ENCODE assay signal across 15 mouse cellular contexts in genomic region chr12:82334550-82334949, GRCm38 (mm10).
DNase-seq lines count a peak whose midpoint lies in the region; ATAC-seq and TF ChIP-seq lines count a peak whose summit lies in the region.
"Had no signal": no experiment of that assay in that cellular context is flagged by ENCODE, and none has a peak within 500 bp of the region (broad histone marks: within the 10 kb centered on the region; RNA-seq: fewer than 3 reads in every experiment).

No protein-coding gene starts in this region.

- H3K9ac ChIP-seq in forebrain, embryonic 12.5 days, result no peak overlapping the region
- H3K9ac ChIP-seq in midbrain, embryonic 15.5 days, result no peak overlapping the region
- H3K9ac ChIP-seq: heart, embryonic 12.5 days; liver, embryonic 14.5 days had no signal

- no peak for TF ChIP-seq CTCF in left cerebral cortex, adult 2 months (IDR thresholded peaks at IDR 0.05)

- H3K4me3 ChIP-seq in left cerebral cortex, adult 2 months, result no peak overlapping the region
- H3K4me3 ChIP-seq in forebrain, embryonic 12.5 days (replicated peaks), result no peak overlapping the region
- H3K4me3 ChIP-seq in midbrain, embryonic 15.5 days, result no peak overlapping the region
- H3K4me3 ChIP-seq: heart, embryonic 12.5 days had no signal

- ATAC-seq in forebrain, embryonic 12.5 days (ENCODE audit: low FRiP score), result no peak
- no peak for ATAC-seq in midbrain, embryonic 15.5 days (replicated peaks)

- H3K4me2 ChIP-seq in forebrain, embryonic 12.5 days, result no peak overlapping the region
- no peak overlapping the region for H3K4me2 ChIP-seq in midbrain, embryonic 15.5 days
- H3K4me2 ChIP-seq: heart, embryonic 12.5 days had no signal

- H3K4me1 ChIP-seq in forebrain, embryonic 12.5 days, result peaks cover 35% of the 10 kb centered on the region
- H3K4me1 ChIP-seq in midbrain, embryonic 15.5 days, result peaks cover 21% of the 10 kb centered on the region

- no peaks in the 10 kb centered on the region for H3K27me3 ChIP-seq in forebrain, embryonic 12.5 days
- no peaks in the 10 kb centered on the region for H3K27me3 ChIP-seq in midbrain, embryonic 15.5 days (replicated peaks)
- H3K27me3 ChIP-seq: heart, embryonic 12.5 days had no signal

- no peaks in the 10 kb centered on the region for H3K36me3 ChIP-seq in forebrain, embryonic 12.5 days (replicated peaks)
- H3K36me3 ChIP-seq in midbrain, embryonic 15.5 days (replicated peaks), result no peaks in the 10 kb centered on the region
- H3K36me3 ChIP-seq: heart, embryonic 12.5 days had no signal

- peak; percentile 51 for DNase-seq in heart, adult 11 months
- no peak for DNase-seq in heart, postnatal 10 days
- no peak for DNase-seq in left cerebral cortex, adult 2 months (ENCODE audit: extremely low spot score in 1 of 2, low spot score in 2 of 2)
- no peak for DNase-seq in left cerebral cortex, adult 18-20 months (ENCODE audit: low spot score in 2 of 2)
- DNase-seq in spleen, adult 12 weeks (ENCODE audit: low spot score), result no peak
- DNase-seq: cerebellum, adult 11 months; cerebellum, postnatal 25 days; gastrocnemius, postnatal 25 days; lung, postnatal 10 days; spleen, adult 18-20 months; thymus, postnatal 4 days had no signal

- WGBS in forebrain, embryonic 12.5 days, result 39% methylated on average over 4 of the region's 4 CpGs
- WGBS in midbrain, embryonic 15.5 days, result 33% methylated on average over 4 of the region's 4 CpGs

- H3K27ac ChIP-seq in left cerebral cortex, adult 2 months, result peak overlapping the region; percentile 38
- peak overlapping the region; percentile 44; the same call in 1 of the 2 replicates for H3K27ac ChIP-seq in forebrain, embryonic 12.5 days
- H3K27ac ChIP-seq in midbrain, embryonic 15.5 days, result 0 out of 2 replicates have a peak overlapping the region, but pooled peaks have one; percentile 22
- H3K27ac ChIP-seq: liver, embryonic 14.5 days had no signal

- intact Hi-C loops in heart, postnatal 10 days (cut with DNase I), result no loop called here
- intact Hi-C loops in left cerebral cortex, adult 2 months (cut with DNase I), result no loop called here

- no peaks in the 10 kb centered on the region for H3K9me3 ChIP-seq in forebrain, embryonic 12.5 days
- H3K9me3 ChIP-seq in midbrain, embryonic 15.5 days, result no peaks in the 10 kb centered on the region
- H3K9me3 ChIP-seq: heart, embryonic 12.5 days had no signal
